Mouse (Mus musculus) ES-Bruce4 (cell line): ENCODE measurements around the gene Mettl26.

Experiments used
- CTCF ChIP-seq: IDR thresholded peaks from one replicate; pipeline ENCODE4 v1.8.1; 2011; ENCODE audit warnings: low read depth, low read length
- POLR2A ChIP-seq: IDR thresholded peaks from one replicate; pipeline ENCODE4 v1.8.1; 2011; ENCODE audit warnings: low read length; ENCODE audit not compliant: insufficient read depth

- no peak for TF ChIP-seq POLR2A
- no peak for TF ChIP-seq CTCF
Observed at GRCm38 (mm10) chr17:25918037-25918750, 43.3 kb downstream of the Mettl26 start.
